Mouse (Mus musculus): ENCODE results near the gene Cep112.

GRCm38 (mm10) chr11:108429076-108429475, 4.1 kb downstream of the Cep112 start:
- TF ChIP-seq POLR2A (IDR thresholded peaks at IDR 0.05; ENCODE audit: borderline replicate concordance, insufficient read depth, low read length) (no peak), CTCF (IDR thresholded peaks at IDR 0.05; ENCODE audit: borderline replicate concordance, insufficient read depth, low read depth, low read length) (no peak)

Measured in cerebellum, adult 2 months (tissue).